Mouse (Mus musculus) spleen, adult 2 months (tissue): ENCODE measurements around the gene Syt1. TPM values are rescaled to one million over a fixed set of nuclear protein-coding genes. Genes with fewer than 3 reads are reported as not detected.

ENCODE experiments used
- DNase-seq, 2 experiments: peaks; one replicate each; pipeline versions ENCODE4 v3.0.0 to v3.0.0-alpha.2; 2012 to 2021; ENCODE audit warnings: low spot score in 2 of 2, low read depth in 1 of 2
- H3K27ac ChIP-seq: fragments of 200-500 bp; 2 replicates; pipeline ENCODE4 v1.5.1; 2012; ENCODE audit warnings: low read length, inconsistent platforms; ENCODE audit not compliant: insufficient read depth
- H3K27me3 ChIP-seq: fragments of 200-500 bp; 2 replicates; pipeline ENCODE4 v1.6.1; 2012; ENCODE audit warnings: mild to moderate bottlenecking, moderate library complexity, low read length, inconsistent platforms; ENCODE audit not compliant: control insufficient read depth, insufficient read depth
- H3K36me3 ChIP-seq: fragments of 200-500 bp; 2 replicates; pipeline ENCODE4 v1.6.1; 2012; ENCODE audit warnings: mild to moderate bottlenecking, low read length, inconsistent platforms; ENCODE audit not compliant: control insufficient read depth, insufficient read depth
- H3K4me1 ChIP-seq: fragments of 200-500 bp; 2 replicates; pipeline ENCODE4 v1.6.1; 2011; ENCODE audit warnings: inconsistent platforms; ENCODE audit not compliant: control insufficient read depth, insufficient read depth, insufficient read length
- H3K4me3 ChIP-seq: fragments of 200-500 bp; 2 replicates; pipeline ENCODE4 v1.5.1; 2011; ENCODE audit warnings: mild to moderate bottlenecking, inconsistent platforms; ENCODE audit not compliant: insufficient read depth, insufficient read length; ENCODE audit errors: extremely low read depth
- CTCF ChIP-seq: fragments of 200-500 bp; IDR thresholded peaks from 2 replicates; pipeline ENCODE4 v1.5.1; 2011; ENCODE audit warnings: mild to moderate bottlenecking, inconsistent platforms; ENCODE audit not compliant: insufficient read depth, insufficient read length, insufficient replicate concordance; ENCODE audit errors: extremely low read depth
- POLR2A ChIP-seq: fragments of 200-500 bp; IDR thresholded peaks from 2 replicates; pipeline ENCODE4 v1.6.1; 2011; ENCODE audit warnings: low read depth, low read length, inconsistent platforms
- WGBS: fragments of 180-500 bp; shearing (Covaris S2); methylation state at CpG from one replicate; pipeline ENCODE4 v1.1.7; 2018; 5-methylcytosine and 5-hydroxymethylcytosine counted together
- polyA plus RNA-seq: library from polyadenylated mRNA; depleted of rRNA; stranded (reverse); fragments of >200 nt; gene quantifications from 2 replicates; pipeline ENCODE4 v1.2.3, GENCODE M21; 2012

Gene Syt1
- polyA plus RNA-seq, 1 experiment = 0.44 TPM

- no peak for TF ChIP-seq POLR2A
- Histone ChIP-seq H3K4me3 (no peak overlapping the region), H3K4me1 (no peaks in the 10 kb centered on the region), H3K27me3 (no peaks in the 10 kb centered on the region), H3K36me3 (no peaks in the 10 kb centered on the region), H3K27ac (no peak overlapping the region)
- WGBS = 66% methylated on average over 2 of the region's 2 CpGs
- no peak for DNase-seq
Observed at GRCm38 (mm10) chr10:108733982-108734381, 276.8 kb downstream of the Syt1 start.

- WGBS = 82% methylated on average over 8 of the region's 8 CpGs
- no peaks in the 10 kb centered on the region for H3K4me1 ChIP-seq
- H3K4me3 ChIP-seq = no peak overlapping the region
- no peaks in the 10 kb centered on the region for H3K27me3 ChIP-seq
- TF ChIP-seq POLR2A = no peak
- TF ChIP-seq CTCF = no peak
- H3K36me3 ChIP-seq = no peaks in the 10 kb centered on the region
- no peak for DNase-seq
- H3K27ac ChIP-seq = no peak overlapping the region
Observed at GRCm38 (mm10) chr10:108728961-108729360, 281.8 kb downstream of the Syt1 start.

DNA sequence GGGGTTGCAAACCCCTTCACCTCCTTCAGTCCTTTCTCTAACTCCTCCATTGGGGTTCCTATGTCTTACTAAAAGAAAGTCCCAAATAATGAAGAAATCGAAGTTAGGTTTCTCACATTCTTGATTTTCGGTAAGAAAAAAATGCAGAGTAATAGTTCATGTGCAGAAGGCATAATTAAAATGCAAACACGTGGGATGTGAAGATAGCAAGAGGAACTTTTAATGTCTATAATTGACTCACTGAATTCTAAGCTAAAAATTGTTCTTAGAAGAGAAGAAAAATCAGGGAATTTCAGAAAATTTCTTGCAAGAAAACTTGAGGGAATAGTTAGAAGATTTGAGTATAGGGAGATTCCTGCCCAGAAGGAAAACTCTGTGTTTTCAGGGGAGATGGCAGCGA, 284.4 kb downstream of the Syt1 start:
- H3K36me3 ChIP-seq = no peaks in the 10 kb centered on the region
- WGBS = 77% methylated on average over 4 of the region's 4 CpGs

GRCm38 (mm10) chr10:108724878-108725277, 285.9 kb downstream of the Syt1 start:
- Histone ChIP-seq H3K27ac (no peak overlapping the region), H3K4me1 (no peaks in the 10 kb centered on the region), H3K4me3 (no peak overlapping the region), H3K27me3 (no peaks in the 10 kb centered on the region), H3K36me3 (no peaks in the 10 kb centered on the region)
- WGBS = 76% methylated on average over 3 of the region's 3 CpGs
- DNase-seq = no peak
- TF ChIP-seq CTCF (no peak), POLR2A (no peak)

More for the DNA sequence above, 284.4 kb downstream of the Syt1 start:
- DNase-seq = no peak
- Histone ChIP-seq H3K4me3 (no peak overlapping the region), H3K27me3 (no peaks in the 10 kb centered on the region), H3K27ac (no peak overlapping the region), H3K4me1 (no peaks in the 10 kb centered on the region)
- TF ChIP-seq POLR2A (no peak), CTCF (no peak)

DNA sequence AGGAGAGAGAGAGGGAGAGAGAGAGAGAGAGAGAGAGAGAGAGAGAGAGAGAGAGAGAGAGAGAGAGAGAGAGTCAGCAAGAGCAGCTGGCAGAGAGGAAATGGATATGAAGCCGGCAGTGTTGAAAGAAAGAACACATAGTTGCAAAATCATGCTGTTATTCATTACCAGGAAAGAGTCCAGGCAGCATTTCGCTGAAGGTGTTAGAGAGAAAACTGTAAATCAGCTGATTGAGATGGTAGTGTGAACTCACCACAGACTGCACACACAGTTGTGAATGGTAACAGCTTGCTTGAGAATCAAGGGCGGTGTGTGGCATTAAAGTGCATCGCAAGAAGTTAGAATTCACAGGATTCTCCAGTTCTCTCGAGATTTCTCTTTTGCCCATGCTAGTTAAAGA, 300.3 kb downstream of the Syt1 start:
- WGBS = 48% methylated on average over 5 of the region's 5 CpGs
- no peak for DNase-seq

GRCm38 (mm10) chr10:108705658-108706057, 305.1 kb downstream of the Syt1 start:
- Histone ChIP-seq H3K36me3 (no peaks in the 10 kb centered on the region), H3K27ac (no peak overlapping the region), H3K4me1 (no peaks in the 10 kb centered on the region), H3K4me3 (no peak overlapping the region), H3K27me3 (no peaks in the 10 kb centered on the region)
- DNase-seq = no peak
- WGBS = 86% methylated on average over 3 of the region's 3 CpGs
- TF ChIP-seq CTCF (no peak), POLR2A (no peak)

More for the DNA sequence above, 300.3 kb downstream of the Syt1 start:
- TF ChIP-seq CTCF (no peak), POLR2A (no peak)
- Histone ChIP-seq H3K36me3 (no peaks in the 10 kb centered on the region), H3K27me3 (no peaks in the 10 kb centered on the region), H3K27ac (no peak overlapping the region), H3K4me1 (no peaks in the 10 kb centered on the region), H3K4me3 (no peak overlapping the region; the same call in 1 of the 2 replicates)

DNA sequence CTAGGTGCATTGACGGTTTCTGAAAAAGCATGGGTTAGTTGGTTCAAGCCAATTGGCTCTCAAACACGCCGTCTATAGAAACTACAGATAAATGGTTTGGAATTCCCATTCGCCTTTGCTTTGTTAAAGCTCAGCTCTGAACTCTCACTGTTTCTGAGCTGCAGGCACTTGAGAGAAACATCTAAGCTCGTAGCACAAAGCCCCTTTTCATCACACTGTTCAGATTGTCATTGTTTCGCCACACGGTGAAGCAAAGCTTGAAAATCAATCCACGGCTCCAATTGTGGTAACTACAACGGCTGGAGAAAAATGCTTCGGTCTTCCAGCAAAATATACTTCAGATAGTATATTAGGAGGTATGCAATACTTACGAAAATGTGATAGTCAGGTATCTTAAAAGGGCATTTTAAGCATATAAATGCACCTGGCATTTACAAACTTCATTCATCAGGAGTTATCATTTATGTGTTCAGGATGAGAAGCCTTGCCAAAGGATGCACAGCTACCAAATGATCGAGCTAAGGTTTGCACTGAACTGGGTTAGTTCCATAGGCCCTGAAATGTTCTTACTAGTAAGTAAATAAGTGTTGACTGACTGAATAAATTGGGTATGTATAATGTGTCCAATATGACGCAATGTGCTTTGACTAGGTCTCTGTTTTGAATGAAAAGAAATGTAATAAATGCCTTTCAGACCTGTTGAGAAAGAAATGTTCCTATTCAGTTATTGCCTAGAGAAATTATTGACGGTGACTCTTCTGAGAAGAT, 309.2 kb downstream of the Syt1 start:
- TF ChIP-seq POLR2A (no peak), CTCF (no peak)
- no peak for DNase-seq
- H3K4me3 ChIP-seq = no peak overlapping the region
- H3K27me3 ChIP-seq = no peaks in the 10 kb centered on the region
- WGBS = 88% methylated on average over 14 of the region's 14 CpGs
- no peaks in the 10 kb centered on the region for H3K36me3 ChIP-seq
- H3K4me1 ChIP-seq = no peaks in the 10 kb centered on the region
- H3K27ac ChIP-seq = no peak overlapping the region
